Mouse (Mus musculus): ENCODE measurements at regions not wholly inside any gene's neighbourhood (a gene's known extent, or its start where the extent isn't known, plus 50 kb on each side); places are given as distances from the start of the nearest gene placed in this dataset.
A peak's percentile ranks its signal among the peaks of the same experiment; 100 is the strongest.
"Not testable (repeated sequence)": the region's sequence is repeated elsewhere in the genome, so short reads cannot be mapped to it uniquely, and the experiment has no call there.

- ATAC-seq: no peak
These were observed 107.5 kb upstream of the Rnf152 start for GRCm38 (mm10) chr1:105463819-105464614.

DNA sequence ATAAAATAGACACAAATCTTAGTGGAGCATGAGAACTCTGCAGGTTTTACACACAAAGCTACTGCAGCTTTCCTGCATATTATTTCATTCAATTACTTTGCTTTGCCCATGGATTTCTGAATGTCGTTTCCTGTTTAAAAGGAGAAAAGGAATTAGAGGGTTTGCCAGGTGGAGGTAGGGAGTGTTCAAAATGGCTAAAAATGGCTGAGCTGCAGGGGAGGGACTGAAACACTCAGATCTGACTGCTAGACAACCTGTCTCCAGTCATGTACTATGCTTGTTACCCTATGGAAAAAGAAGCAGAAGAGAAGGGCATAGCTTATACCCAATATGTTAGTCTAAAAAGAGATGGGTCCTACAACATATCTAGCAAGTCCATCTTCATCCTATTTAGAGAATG is 106.2 kb upstream of the Rnf152 start:
- no peak for ATAC-seq

DNA sequence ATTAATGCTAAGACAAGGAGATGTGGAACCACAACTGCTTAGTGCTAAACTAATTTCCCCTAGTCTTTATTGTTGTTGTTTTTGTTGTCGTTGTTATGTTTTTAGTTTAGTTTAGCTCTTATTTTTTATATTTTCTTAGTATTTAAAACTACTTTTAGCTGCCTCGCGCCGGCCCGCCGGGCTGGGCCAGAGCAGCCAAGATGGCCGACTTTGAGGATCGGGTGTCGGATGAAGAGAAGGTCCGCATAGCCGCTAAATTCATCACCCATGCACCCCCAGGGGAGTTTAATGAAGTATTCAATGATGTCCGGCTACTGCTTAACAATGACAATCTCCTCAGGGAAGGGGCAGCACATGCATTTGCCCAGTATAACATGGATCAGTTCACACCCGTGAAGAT is 99.3 kb upstream of the Rnf152 start:
- not testable (repeated sequence) for ATAC-seq

- no peak for ATAC-seq
These were observed 98.2 kb upstream of the Rnf152 start for GRCm38 (mm10) chr1:105454687-105455086.

- no peak for ATAC-seq
These were observed 89.7 kb upstream of the Rnf152 start for GRCm38 (mm10) chr1:105446212-105446611.

GRCm38 (mm10) chr1:105443546-105443945 is 87.0 kb upstream of the Rnf152 start:
- ATAC-seq: no peak

DNA sequence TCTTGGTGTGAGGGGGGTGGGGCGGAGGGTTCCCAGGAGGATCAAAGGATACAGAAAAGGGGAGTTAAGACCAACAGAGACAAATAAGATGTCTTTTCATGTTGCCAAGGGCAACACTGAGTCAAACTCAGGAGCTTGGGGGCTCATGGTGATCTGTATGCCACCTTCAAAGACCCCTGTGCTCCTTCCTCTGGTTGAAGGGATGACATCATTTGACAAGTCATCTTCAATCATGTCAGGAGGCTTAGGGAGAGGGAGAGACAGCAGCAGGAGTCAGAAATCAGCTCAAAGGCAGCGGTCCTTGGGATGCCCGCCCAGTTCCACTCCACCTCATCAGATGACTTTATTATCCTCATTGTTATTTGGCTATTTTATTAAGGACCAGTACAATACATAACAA is 83.8 kb upstream of the Rnf152 start:
- ATAC-seq: no peak

DNA sequence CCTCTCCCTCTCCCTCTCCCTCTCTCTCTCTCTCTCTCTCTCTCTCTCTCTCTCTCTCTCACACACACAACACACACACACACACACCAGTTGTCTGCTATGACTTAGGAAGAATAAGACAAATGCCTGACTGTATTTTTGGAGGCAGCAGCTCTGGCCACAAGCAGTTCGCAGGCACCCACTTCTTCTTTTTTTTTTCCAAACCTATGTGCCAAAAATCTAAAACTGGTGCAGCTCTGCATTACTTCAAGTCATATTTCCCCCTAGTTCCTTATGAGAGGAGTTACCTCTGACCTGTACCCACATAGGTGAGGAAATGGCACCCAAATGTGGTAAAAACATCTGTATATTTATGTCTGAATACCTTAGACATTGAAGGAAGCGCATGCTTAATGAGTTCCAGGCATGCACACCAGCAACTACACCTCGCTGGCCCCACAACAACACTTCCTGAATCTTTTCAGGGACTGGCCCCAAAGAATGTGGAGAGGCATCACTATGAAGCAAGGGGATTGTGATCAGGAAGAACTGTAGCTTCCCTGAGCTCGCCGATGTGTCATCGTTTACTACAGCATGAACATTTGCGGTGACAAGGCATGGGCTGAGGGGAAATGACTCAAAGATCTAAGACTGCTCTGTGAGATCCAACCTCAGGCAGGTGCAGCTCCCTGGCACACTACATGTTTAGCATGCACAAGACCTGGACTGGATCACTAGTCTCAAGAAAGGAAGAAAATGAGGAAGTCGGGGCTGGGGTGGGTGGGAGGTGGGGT is 78.3 kb upstream of the Rnf152 start:
- ATAC-seq: peak; percentile 63

- ATAC-seq: no peak
These were observed 77.4 kb upstream of the Rnf152 start for GRCm38 (mm10) chr1:105433949-105434348.

DNA sequence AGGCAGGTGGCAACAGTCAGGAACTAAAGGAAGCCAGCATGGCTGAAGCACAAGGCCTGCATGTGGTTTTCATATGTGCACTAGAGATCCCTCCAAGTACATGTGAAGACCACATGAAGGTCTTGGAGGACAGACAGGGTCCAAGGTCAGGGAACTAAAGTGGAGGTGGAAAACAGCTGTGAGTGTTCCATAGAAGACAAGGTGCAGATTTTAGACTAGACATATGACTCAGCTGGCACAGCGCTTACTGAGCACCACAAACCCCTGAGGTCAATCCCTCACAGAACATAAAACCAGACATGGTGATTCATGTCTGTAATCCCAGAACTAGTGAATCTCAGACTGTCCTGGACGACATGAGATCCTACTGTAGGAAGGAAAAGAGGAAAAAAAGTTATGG is 75.3 kb upstream of the Rnf152 start:
- no peak for ATAC-seq

DNA sequence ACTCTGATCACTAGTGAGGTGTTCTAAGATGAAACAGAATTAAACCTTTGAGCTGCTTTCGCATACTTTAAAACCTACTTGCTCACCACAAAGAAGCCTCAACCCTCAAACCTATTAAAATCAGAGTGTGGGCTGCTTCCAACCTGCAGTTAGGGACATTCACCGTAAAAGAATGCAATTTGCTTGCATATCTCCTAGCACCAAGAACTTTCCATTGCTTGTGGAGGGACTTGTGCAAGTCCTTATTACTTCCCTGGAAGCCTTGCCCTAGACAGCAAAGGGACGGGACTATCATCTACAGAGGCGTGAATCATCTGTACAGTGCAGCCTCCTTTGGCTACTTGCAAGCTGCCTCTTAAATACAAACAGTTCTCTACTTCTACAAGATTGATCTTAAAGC is 74.2 kb upstream of the Rnf152 start:
- ATAC-seq: no peak

DNA sequence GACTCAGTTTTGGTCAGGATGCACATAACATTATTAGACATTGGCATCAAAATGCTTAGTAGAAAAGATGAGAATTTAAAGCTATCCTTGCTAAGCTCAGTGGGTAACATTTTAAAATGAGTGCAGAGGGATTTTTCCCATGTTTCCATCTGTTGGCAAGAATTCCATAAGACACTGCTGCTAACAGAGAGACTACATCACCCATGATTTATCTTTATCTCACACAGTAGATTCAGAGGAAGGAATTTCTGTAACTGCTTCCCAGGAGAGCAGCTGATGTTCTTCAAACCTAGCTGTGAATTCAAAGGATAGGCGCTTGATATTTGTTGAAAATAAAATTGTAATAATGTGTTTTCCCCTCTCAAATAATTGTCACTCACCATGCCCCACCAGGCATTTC is 71.7 kb upstream of the Rnf152 start:
- ATAC-seq: no peak

DNA sequence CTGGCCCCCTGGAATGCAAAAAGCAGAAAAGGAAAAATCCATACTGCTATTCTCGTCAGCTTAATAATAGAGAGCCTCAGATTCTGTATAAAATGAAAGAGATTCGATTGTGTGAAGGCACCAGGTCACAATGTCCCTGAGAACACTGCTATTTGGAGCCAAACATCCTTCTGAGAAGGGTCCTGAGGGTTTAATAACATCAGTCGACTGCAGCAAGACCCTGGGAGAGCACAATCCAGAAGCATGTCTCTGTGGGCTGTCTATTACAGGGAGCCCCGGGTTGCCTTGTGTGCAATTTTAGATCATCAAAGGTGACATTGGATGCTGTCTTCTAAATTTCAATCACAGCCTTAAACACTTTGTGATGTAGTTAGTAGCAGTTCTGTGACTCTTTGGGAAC is 69.6 kb upstream of the Rnf152 start:
- no peak for ATAC-seq

GRCm38 (mm10) chr1:105423380-105423779 is 66.9 kb upstream of the Rnf152 start:
- no peak for ATAC-seq

GRCm38 (mm10) chr1:105422945-105423344 is 66.4 kb upstream of the Rnf152 start:
- no peak for ATAC-seq

DNA sequence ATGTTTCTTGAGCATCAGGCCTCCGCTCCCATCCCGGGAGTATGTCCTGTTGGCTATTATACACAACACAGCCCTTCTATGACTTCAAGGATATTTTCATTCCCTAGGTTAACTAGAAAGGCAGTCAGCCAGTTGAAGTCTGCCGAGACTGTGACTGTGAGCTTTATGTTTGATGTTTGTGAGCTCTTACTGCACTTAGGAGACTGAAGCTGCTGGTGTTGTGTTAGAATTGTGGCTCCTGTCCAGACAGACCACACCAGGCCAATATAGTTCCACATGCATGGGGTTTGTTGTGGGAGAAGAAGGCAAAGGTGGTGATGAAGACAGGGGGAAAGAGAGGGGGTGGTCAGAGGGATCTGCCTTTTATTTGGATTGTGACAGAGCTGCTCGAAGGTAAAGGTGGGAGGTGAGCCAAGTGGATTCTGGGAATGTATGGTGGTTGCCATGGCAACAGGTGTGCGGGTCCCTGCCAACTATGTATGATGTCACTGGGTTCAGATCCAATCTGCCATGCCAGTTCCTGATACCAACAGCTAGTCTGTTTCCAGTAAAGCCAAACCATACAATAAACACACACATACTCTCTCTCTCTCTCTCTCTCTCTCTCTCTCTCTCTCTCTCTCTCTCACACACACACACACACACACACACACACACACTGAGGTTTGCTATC is 64.0 kb upstream of the Rnf152 start:
- no peak for ATAC-seq

Measured in activated CD4-positive, CD25-positive, alpha-beta regulatory T cell, adult 4 months (primary cell).